14 mouse cellular contexts compared by ENCODE assay signal in genomic region chr6:97937897-97938614, GRCm38 (mm10).
DNase-seq lines count a peak whose midpoint lies in the region; ATAC-seq and TF ChIP-seq lines count a peak whose summit lies in the region.
"Had no signal": no experiment of that assay in that cellular context is flagged by ENCODE, and none has a peak within 500 bp of the region (broad histone marks: within the 10 kb centered on the region; RNA-seq: fewer than 3 reads in every experiment).

No protein-coding gene starts in this region.

- H3K4me3 ChIP-seq in layer of hippocampus, adult 2 months = peak overlapping the region; percentile 20; the same call in 1 of the 2 replicates
- no peak overlapping the region for H3K4me3 ChIP-seq in forebrain, embryonic 12.5 days (replicated peaks)
- no peak overlapping the region for H3K4me3 ChIP-seq in hindbrain, embryonic 16.5 days (ENCODE audit: low read length)
- H3K4me3 ChIP-seq in neural tube, embryonic 14.5 days (ENCODE audit: low read depth, low read length) = no peak overlapping the region
- H3K4me3 ChIP-seq: heart, embryonic 12.5 days; left cerebral cortex, adult 2 months; liver, embryonic 13.5 days had no signal

- peaks cover 32% of the 10 kb centered on the region for H3K27me3 ChIP-seq in forebrain, embryonic 12.5 days
- no peaks in the 10 kb centered on the region for H3K27me3 ChIP-seq in hindbrain, embryonic 16.5 days (replicated peaks; ENCODE audit: control insufficient read depth, insufficient read depth, low read length)
- H3K27me3 ChIP-seq in neural tube, embryonic 14.5 days (ENCODE audit: control insufficient read depth, insufficient read depth, low read length) = no peaks in the 10 kb centered on the region
- H3K27me3 ChIP-seq: heart, embryonic 12.5 days; liver, embryonic 13.5 days had no signal

- H3K9ac ChIP-seq in forebrain, embryonic 12.5 days = no peak overlapping the region
- no peak overlapping the region for H3K9ac ChIP-seq in hindbrain, embryonic 16.5 days (ENCODE audit: low read depth, low read length)
- H3K9ac ChIP-seq in neural tube, embryonic 14.5 days (replicated peaks; ENCODE audit: low read depth, low read length) = no peak overlapping the region
- H3K9ac ChIP-seq: heart, embryonic 12.5 days; liver, embryonic 13.5 days had no signal

- DNase-seq in layer of hippocampus, adult 2 months (ENCODE audit: low spot score in 2 of 2) = no peak
- no peak for DNase-seq in layer of hippocampus, adult 9-10 months (ENCODE audit: low spot score)
- no peak for DNase-seq in testis, postnatal 10 days (ENCODE audit: low spot score)
- DNase-seq in B cell, adult 2 months = no peak
- DNase-seq in spleen, postnatal 36 days (ENCODE audit: low spot score in 2 of 2) = no peak
- DNase-seq: cerebellum, adult 11-12 months; gastrocnemius, postnatal 36 days; liver, embryonic 13.5 days; lung, postnatal 14 days had no signal

- peak; percentile 71; the same call in 1 of the 2 replicates for ATAC-seq in forebrain, embryonic 12.5 days (ENCODE audit: low FRiP score)
- ATAC-seq in hindbrain, embryonic 16.5 days = no peak
- ATAC-seq in neural tube, embryonic 14.5 days (ENCODE audit: low read depth) = no peak

- no peaks in the 10 kb centered on the region for H3K36me3 ChIP-seq in forebrain, embryonic 12.5 days (replicated peaks)
- no peaks in the 10 kb centered on the region for H3K36me3 ChIP-seq in hindbrain, embryonic 16.5 days (ENCODE audit: control insufficient read depth, insufficient read depth, low read length)
- H3K36me3 ChIP-seq in neural tube, embryonic 14.5 days (ENCODE audit: control insufficient read depth, insufficient read depth, low read length) = no peaks in the 10 kb centered on the region
- H3K36me3 ChIP-seq: liver, embryonic 13.5 days had no signal

- H3K27ac ChIP-seq in layer of hippocampus, adult 2 months = no peak overlapping the region
- H3K27ac ChIP-seq in forebrain, embryonic 12.5 days = 0 out of 2 replicates have a peak overlapping the region, but pooled peaks have one; percentile 31
- H3K27ac ChIP-seq in hindbrain, embryonic 16.5 days (ENCODE audit: low read depth, low read length) = no peak overlapping the region
- H3K27ac ChIP-seq in neural tube, embryonic 14.5 days (ENCODE audit: low read depth, low read length) = no peak overlapping the region
- H3K27ac ChIP-seq: left cerebral cortex, adult 2 months; liver, embryonic 13.5 days had no signal

- no peaks in the 10 kb centered on the region for H3K9me3 ChIP-seq in forebrain, embryonic 12.5 days
- H3K9me3 ChIP-seq in hindbrain, embryonic 16.5 days (ENCODE audit: control insufficient read depth, low read length) = no peaks in the 10 kb centered on the region
- no peaks in the 10 kb centered on the region for H3K9me3 ChIP-seq in neural tube, embryonic 14.5 days (ENCODE audit: control insufficient read depth, low read length)
- H3K9me3 ChIP-seq: heart, embryonic 12.5 days; liver, embryonic 13.5 days had no signal

- H3K4me1 ChIP-seq in forebrain, embryonic 12.5 days = peaks cover 30% of the 10 kb centered on the region
- H3K4me1 ChIP-seq in hindbrain, embryonic 16.5 days (ENCODE audit: control insufficient read depth, insufficient read depth, low read depth, low read length) = peaks cover 6% of the 10 kb centered on the region
- peaks cover 5% of the 10 kb centered on the region; the same call in 1 of the 2 replicates for H3K4me1 ChIP-seq in neural tube, embryonic 14.5 days (ENCODE audit: control insufficient read depth, insufficient read depth, low read length)
- H3K4me1 ChIP-seq: liver, embryonic 13.5 days had no signal

- TF ChIP-seq CTCF in layer of hippocampus, adult 2 months (conservative IDR thresholded peaks at IDR 0.05) = no peak

- WGBS in forebrain, embryonic 12.5 days = 13% methylated on average over 11 of the region's 11 CpGs
- WGBS in hindbrain, embryonic 16.5 days = 25% methylated on average over 11 of the region's 11 CpGs
- 24% methylated on average over 11 of the region's 11 CpGs for WGBS in neural tube, embryonic 14.5 days

- H3K4me2 ChIP-seq in forebrain, embryonic 12.5 days = peak overlapping the region; percentile 40
- peak overlapping the region; percentile 45 for H3K4me2 ChIP-seq in hindbrain, embryonic 16.5 days (ENCODE audit: low read length)
- peak overlapping the region; percentile 5; the same call in 1 of the 2 replicates for H3K4me2 ChIP-seq in neural tube, embryonic 14.5 days (ENCODE audit: low read depth, low read length)
- H3K4me2 ChIP-seq: heart, embryonic 12.5 days; liver, embryonic 13.5 days had no signal
